Mouse (Mus musculus): ENCODE measurements around the gene Mta3. TPM values are rescaled to one million over a fixed set of nuclear protein-coding genes. Genes with fewer than 3 reads are reported as not detected.

Gene Mta3
- polyA plus RNA-seq, 1 experiment: 40.1 TPM

GRCm38 (mm10) chr17:83770931-83771330 is 65.0 kb downstream of the Mta3 start:
- Histone ChIP-seq H3K27me3 (ENCODE audit: control insufficient read depth, insufficient read depth, low read length) (no peaks in the 10 kb centered on the region), H3K4me3 (ENCODE audit: low read depth, low read length) (no peak overlapping the region), H3K27ac (ENCODE audit: insufficient read depth, low read depth, low read length) (no peak overlapping the region), H3K4me1 (ENCODE audit: control insufficient read depth, insufficient read depth, insufficient read length, low read length) (peaks cover 2% of the 10 kb centered on the region), H3K36me3 (ENCODE audit: control insufficient read depth, insufficient read depth, low read length) (peaks cover 22% of the 10 kb centered on the region)
- no peak for TF ChIP-seq CTCF (IDR thresholded peaks at IDR 0.05; ENCODE audit: extremely low read depth, insufficient read length, insufficient replicate concordance, low read depth, low read length)
- TF ChIP-seq POLR2A (IDR thresholded peaks at IDR 0.05; ENCODE audit: low read depth, low read length): no peak
- 93% methylated on average over 7 of the region's 7 CpGs for WGBS

GRCm38 (mm10) chr17:83772110-83772509 is 66.1 kb downstream of the Mta3 start:
- H3K36me3 ChIP-seq (ENCODE audit: control insufficient read depth, insufficient read depth, low read length): peaks cover 18% of the 10 kb centered on the region
- H3K27me3 ChIP-seq (ENCODE audit: control insufficient read depth, insufficient read depth, low read length): no peaks in the 10 kb centered on the region
- 92% methylated on average over 9 of the region's 9 CpGs for WGBS
- no peak overlapping the region for H3K4me3 ChIP-seq (ENCODE audit: low read depth, low read length)
- H3K4me1 ChIP-seq (ENCODE audit: control insufficient read depth, insufficient read depth, insufficient read length, low read length): no peaks in the 10 kb centered on the region
- no peak for TF ChIP-seq POLR2A (IDR thresholded peaks at IDR 0.05; ENCODE audit: low read depth, low read length)
- no peak for TF ChIP-seq CTCF (IDR thresholded peaks at IDR 0.05; ENCODE audit: extremely low read depth, insufficient read length, insufficient replicate concordance, low read depth, low read length)
- H3K27ac ChIP-seq (ENCODE audit: insufficient read depth, low read depth, low read length): no peak overlapping the region

DNA sequence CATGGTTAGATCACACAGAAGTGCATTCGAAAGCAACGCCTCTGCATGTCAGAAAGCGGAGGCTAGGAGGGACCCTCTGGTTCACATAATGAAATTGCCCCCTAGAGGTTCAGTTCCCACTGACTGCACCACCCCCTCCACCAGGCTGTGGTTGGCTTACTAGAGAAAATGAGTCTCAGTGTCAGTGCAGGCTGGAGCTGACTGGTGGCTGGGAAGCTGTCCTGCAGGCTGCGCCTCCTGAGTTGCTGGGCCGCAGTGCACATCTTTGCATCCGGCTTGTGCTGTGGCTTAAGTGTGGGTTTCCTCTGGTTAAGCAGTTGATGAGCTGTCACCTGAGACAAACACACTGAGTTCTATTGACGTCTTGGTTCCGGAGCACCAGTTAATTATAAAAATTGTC is 66.7 kb downstream of the Mta3 start:
- Histone ChIP-seq H3K4me1 (ENCODE audit: control insufficient read depth, insufficient read depth, insufficient read length, low read length) (no peaks in the 10 kb centered on the region), H3K4me3 (ENCODE audit: low read depth, low read length) (no peak overlapping the region), H3K36me3 (ENCODE audit: control insufficient read depth, insufficient read depth, low read length) (peaks cover 16% of the 10 kb centered on the region), H3K27me3 (ENCODE audit: control insufficient read depth, insufficient read depth, low read length) (no peaks in the 10 kb centered on the region), H3K27ac (ENCODE audit: insufficient read depth, low read depth, low read length) (no peak overlapping the region)
- TF ChIP-seq POLR2A (IDR thresholded peaks at IDR 0.05; ENCODE audit: low read depth, low read length) (no peak), CTCF (IDR thresholded peaks at IDR 0.05; ENCODE audit: extremely low read depth, insufficient read length, insufficient replicate concordance, low read depth, low read length) (no peak)
- 83% methylated on average over 8 of the region's 8 CpGs for WGBS

GRCm38 (mm10) chr17:83776965-83777364 is 71.0 kb downstream of the Mta3 start:
- Histone ChIP-seq H3K27ac (ENCODE audit: insufficient read depth, low read depth, low read length) (no peak overlapping the region), H3K27me3 (ENCODE audit: control insufficient read depth, insufficient read depth, low read length) (no peaks in the 10 kb centered on the region), H3K4me1 (ENCODE audit: control insufficient read depth, insufficient read depth, insufficient read length, low read length) (no peaks in the 10 kb centered on the region), H3K36me3 (ENCODE audit: control insufficient read depth, insufficient read depth, low read length) (peaks cover 8% of the 10 kb centered on the region), H3K4me3 (ENCODE audit: low read depth, low read length) (no peak overlapping the region)
- TF ChIP-seq CTCF (IDR thresholded peaks at IDR 0.05; ENCODE audit: extremely low read depth, insufficient read length, insufficient replicate concordance, low read depth, low read length): no peak
- TF ChIP-seq POLR2A (IDR thresholded peaks at IDR 0.05; ENCODE audit: low read depth, low read length): no peak
- WGBS: 92% methylated on average over 7 of the region's 7 CpGs

DNA sequence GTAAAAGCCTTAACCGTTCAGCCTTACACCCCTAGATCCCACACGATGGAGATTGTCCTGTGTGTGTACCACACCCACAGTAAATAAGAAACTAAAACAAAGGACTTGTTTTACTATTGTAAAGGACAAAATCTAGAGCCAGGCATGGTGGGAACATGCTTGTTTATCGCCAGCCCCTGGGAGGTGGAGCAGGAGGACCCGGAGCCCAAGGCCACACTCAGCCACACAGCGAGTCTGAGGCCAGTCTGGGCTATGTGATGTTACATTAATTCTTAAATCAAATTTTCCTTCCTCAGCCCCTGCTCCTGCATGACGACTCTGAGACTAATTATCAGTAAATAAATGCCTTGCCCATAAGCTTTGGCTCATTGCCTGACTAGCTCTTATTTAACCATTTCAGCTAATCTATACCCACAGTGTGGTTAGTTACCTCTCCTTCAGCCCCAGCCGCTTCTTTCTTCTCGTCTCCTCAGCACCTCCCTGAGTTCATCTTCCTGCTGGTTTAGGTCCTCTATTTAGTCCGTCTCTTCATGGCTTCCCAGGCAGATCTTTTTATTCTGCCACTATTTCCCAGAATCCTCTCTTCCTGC is 71.6 kb downstream of the Mta3 start:
- WGBS: 66% methylated on average over 9 of the region's 9 CpGs
- Histone ChIP-seq H3K4me3 (ENCODE audit: low read depth, low read length) (no peak overlapping the region), H3K27me3 (ENCODE audit: control insufficient read depth, insufficient read depth, low read length) (no peaks in the 10 kb centered on the region), H3K27ac (ENCODE audit: insufficient read depth, low read depth, low read length) (no peak overlapping the region), H3K36me3 (ENCODE audit: control insufficient read depth, insufficient read depth, low read length) (peaks cover 11% of the 10 kb centered on the region), H3K4me1 (ENCODE audit: control insufficient read depth, insufficient read depth, insufficient read length, low read length) (no peaks in the 10 kb centered on the region)
- no peak for TF ChIP-seq CTCF (IDR thresholded peaks at IDR 0.05; ENCODE audit: extremely low read depth, insufficient read length, insufficient replicate concordance, low read depth, low read length)
- TF ChIP-seq POLR2A (IDR thresholded peaks at IDR 0.05; ENCODE audit: low read depth, low read length): no peak

GRCm38 (mm10) chr17:83780228-83780627 is 74.3 kb downstream of the Mta3 start:
- 85% methylated on average over 5 of the region's 5 CpGs for WGBS
- Histone ChIP-seq H3K36me3 (ENCODE audit: control insufficient read depth, insufficient read depth, low read length) (peaks cover 22% of the 10 kb centered on the region), H3K27me3 (ENCODE audit: control insufficient read depth, insufficient read depth, low read length) (no peaks in the 10 kb centered on the region), H3K4me1 (ENCODE audit: control insufficient read depth, insufficient read depth, insufficient read length, low read length) (no peaks in the 10 kb centered on the region), H3K27ac (ENCODE audit: insufficient read depth, low read depth, low read length) (no peak overlapping the region), H3K4me3 (ENCODE audit: low read depth, low read length) (no peak overlapping the region)
- TF ChIP-seq CTCF (IDR thresholded peaks at IDR 0.05; ENCODE audit: extremely low read depth, insufficient read length, insufficient replicate concordance, low read depth, low read length): no peak
- no peak for TF ChIP-seq POLR2A (IDR thresholded peaks at IDR 0.05; ENCODE audit: low read depth, low read length)

- WGBS: 89% methylated on average over 5 of the region's 5 CpGs
- Histone ChIP-seq H3K36me3 (ENCODE audit: control insufficient read depth, insufficient read depth, low read length) (peaks cover 19% of the 10 kb centered on the region), H3K27me3 (ENCODE audit: control insufficient read depth, insufficient read depth, low read length) (no peaks in the 10 kb centered on the region), H3K4me1 (ENCODE audit: control insufficient read depth, insufficient read depth, insufficient read length, low read length) (no peaks in the 10 kb centered on the region), H3K27ac (ENCODE audit: insufficient read depth, low read depth, low read length) (no peak overlapping the region), H3K4me3 (ENCODE audit: low read depth, low read length) (no peak overlapping the region)
- TF ChIP-seq CTCF (IDR thresholded peaks at IDR 0.05; ENCODE audit: extremely low read depth, insufficient read length, insufficient replicate concordance, low read depth, low read length) (no peak), POLR2A (IDR thresholded peaks at IDR 0.05; ENCODE audit: low read depth, low read length) (no peak)
These were observed 76.8 kb downstream of the Mta3 start for GRCm38 (mm10) chr17:83782740-83783139.
